Mouse (Mus musculus) stomach, embryonic 15.5 days (tissue): ENCODE data around the gene Lgals3bp. TPM values are rescaled to one million over a fixed set of nuclear protein-coding genes. Genes with fewer than 3 reads are reported as not detected.

ENCODE experiments used
- ATAC-seq: fragments of 200-750 bp; cut with Nextera tagmentation; 2 replicates; pipeline ENCODE4 v1.8.0; 2017; ENCODE audit warnings: low read depth, moderate number of reproducible peaks, moderate TSS enrichment; ENCODE audit not compliant: insufficient read depth, low FRiP score
- H3K27ac ChIP-seq: fragments of 300-500 bp; sonication (generic); 2 replicates; pipeline ENCODE4 v1.5.1; 2015; ENCODE audit warnings: mild to moderate bottlenecking, inconsistent platforms
- H3K27me3 ChIP-seq: fragments of 300-500 bp; sonication (generic); replicated peaks from 2 replicates; pipeline ENCODE4 v1.6.1; 2015; ENCODE audit warnings: inconsistent platforms
- H3K36me3 ChIP-seq: fragments of 300-500 bp; sonication (generic); 2 replicates; pipeline ENCODE4 v1.6.1; 2015; ENCODE audit warnings: inconsistent platforms
- H3K4me1 ChIP-seq: fragments of 300-500 bp; sonication (generic); 2 replicates; pipeline ENCODE4 v1.6.1; 2015; ENCODE audit warnings: inconsistent platforms
- H3K4me2 ChIP-seq: fragments of 300-500 bp; sonication (generic); 2 replicates; pipeline ENCODE4 v1.6.1; 2015; ENCODE audit warnings: mild to moderate bottlenecking, inconsistent platforms
- H3K4me3 ChIP-seq: fragments of 300-500 bp; sonication (generic); replicated peaks from 2 replicates; pipeline ENCODE4 v1.5.1; 2015; ENCODE audit warnings: inconsistent platforms
- H3K9ac ChIP-seq: fragments of 300-500 bp; sonication (generic); 2 replicates; pipeline ENCODE4 v1.6.1; 2015; ENCODE audit warnings: inconsistent platforms
- H3K9me3 ChIP-seq: fragments of 300-500 bp; sonication (generic); 2 replicates; pipeline ENCODE4 v1.6.1; 2016; ENCODE audit warnings: inconsistent platforms
- WGBS: fragments of 180-500 bp; shearing (Covaris S2); methylation state at CpG from one replicate; pipeline ENCODE4 v1.1.7; 2015; 5-methylcytosine and 5-hydroxymethylcytosine counted together
- polyA plus RNA-seq: library from polyadenylated mRNA; unstranded; fragments of >200 nt; fragmentation: Nextera tagmentation; extraction: Ambion mirVana; gene quantifications from 2 replicates; pipeline ENCODE4 v1.2.1, GENCODE M21; 2015

Lgals3bp gene
- polyA plus RNA-seq, 1 experiment from 2014 or later = 67.4 TPM

DNA sequence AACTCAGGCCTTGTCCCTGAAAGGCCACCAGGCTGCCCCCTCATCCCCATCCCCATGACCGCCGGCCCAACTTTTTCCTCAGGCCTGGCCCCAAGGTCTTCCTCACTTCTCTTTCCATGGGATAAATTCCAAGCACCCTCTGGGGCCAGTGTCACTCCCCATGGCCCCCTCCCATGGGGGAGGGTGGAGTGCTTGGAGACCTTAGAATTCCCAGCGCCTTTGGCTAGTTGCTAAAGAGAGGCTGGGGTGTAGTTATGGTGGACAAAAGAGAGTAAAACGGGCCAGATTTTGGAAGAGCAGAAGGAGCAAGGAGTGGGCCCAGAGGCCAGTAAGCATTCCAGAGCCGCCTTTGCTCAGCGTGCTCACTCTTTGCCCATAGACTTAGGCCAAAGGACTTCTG, 46.3 kb downstream of the Lgals3bp start, which contains the start of gene Timp2:
TSS of gene Timp2 (minus strand) at position 101 of the 400 bp plus-strand sequence.
- Histone ChIP-seq H3K27ac (peak within 1 kb of the TSS; percentile 90), H3K9me3 (no peaks in the 10 kb centered on the region), H3K9ac (peak within 1 kb of the TSS; percentile 80), H3K4me2 (peak within 1 kb of the TSS; percentile 72), H3K36me3 (no peaks in the 10 kb centered on the region), H3K4me3 (peak within 1 kb of the TSS; percentile 72), H3K27me3 (no peaks in the 10 kb centered on the region), H3K4me1 (peaks cover 28% of the 10 kb centered on the region)
- 39% methylated on average over 6 of the region's 6 CpGs for WGBS
- no peak for ATAC-seq

DNA sequence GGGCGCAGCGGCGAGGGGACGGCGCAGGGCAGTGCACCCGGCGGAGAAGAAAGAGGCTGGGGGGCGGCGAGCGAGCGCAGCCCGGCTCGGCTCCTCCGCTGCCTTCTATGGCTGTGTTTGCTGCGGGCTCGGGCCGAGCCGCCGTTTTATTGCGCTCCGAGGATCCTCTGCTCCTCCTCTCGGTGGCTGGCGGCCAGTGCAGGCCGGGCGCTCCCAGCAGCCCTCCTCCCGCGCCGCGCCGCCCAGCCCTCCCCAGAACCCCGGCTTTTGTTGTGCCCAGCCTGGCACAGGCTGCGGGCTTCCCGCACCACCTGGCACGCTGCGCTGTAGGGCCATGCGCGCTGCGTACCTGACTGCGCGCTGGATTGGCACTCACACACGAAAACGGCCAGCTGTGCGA, 46.7 kb downstream of the Lgals3bp start:
- no peaks in the 10 kb centered on the region for H3K36me3 ChIP-seq
- H3K4me3 ChIP-seq = peak overlapping the region; percentile 72
- peak overlapping the region; percentile 90 for H3K27ac ChIP-seq
- H3K4me2 ChIP-seq = peak overlapping the region; percentile 72
- under 1% methylated on average over 33 of the region's 43 CpGs for whole genome bisulfite sequencing
- H3K9ac ChIP-seq = peak overlapping the region; percentile 80
- H3K4me1 ChIP-seq = peaks cover 24% of the 10 kb centered on the region
- ATAC-seq = peak; percentile 86
- H3K27me3 ChIP-seq = no peaks in the 10 kb centered on the region
- H3K9me3 ChIP-seq = no peaks in the 10 kb centered on the region

DNA sequence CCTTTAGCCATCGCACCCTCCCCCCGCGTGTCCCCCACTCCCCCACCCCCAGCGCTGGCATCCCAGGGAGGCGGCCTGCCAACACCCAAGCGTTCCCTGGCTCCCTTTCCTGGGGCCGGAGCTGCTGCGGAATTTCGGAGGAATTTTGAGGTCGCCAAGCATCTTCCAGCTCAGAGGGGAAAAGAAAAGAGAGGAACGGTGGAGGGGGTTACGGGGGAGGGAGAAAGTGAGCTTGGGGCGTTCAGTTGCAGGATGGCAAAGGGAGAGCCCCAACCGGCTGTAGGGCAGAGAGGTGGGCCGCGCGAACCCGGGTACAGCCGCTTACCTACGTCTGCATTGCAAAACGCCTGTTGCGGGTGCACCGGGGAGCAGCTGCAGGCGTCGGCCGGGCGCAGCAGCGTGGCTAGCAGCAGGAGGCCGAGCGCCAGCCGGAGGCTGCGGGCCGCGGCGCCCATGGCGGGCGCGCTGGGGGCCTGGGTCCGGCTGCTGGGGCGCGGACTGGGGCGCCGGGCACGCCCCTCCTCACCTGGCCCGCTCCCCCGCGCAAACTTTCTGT, 47.2 kb downstream of the Lgals3bp start:
- Histone ChIP-seq H3K27me3 (no peaks in the 10 kb centered on the region), H3K4me2 (peak overlapping the region; percentile 72), H3K4me1 (peaks cover 24% of the 10 kb centered on the region), H3K4me3 (peak overlapping the region; percentile 72), H3K36me3 (no peaks in the 10 kb centered on the region), H3K27ac (peak overlapping the region; percentile 90), H3K9ac (peak overlapping the region; percentile 80), H3K9me3 (no peaks in the 10 kb centered on the region)
- under 1% methylated on average over 45 of the region's 47 CpGs for WGBS
- ATAC-seq = peak; percentile 37; the same call in 1 of the 2 replicates

DNA sequence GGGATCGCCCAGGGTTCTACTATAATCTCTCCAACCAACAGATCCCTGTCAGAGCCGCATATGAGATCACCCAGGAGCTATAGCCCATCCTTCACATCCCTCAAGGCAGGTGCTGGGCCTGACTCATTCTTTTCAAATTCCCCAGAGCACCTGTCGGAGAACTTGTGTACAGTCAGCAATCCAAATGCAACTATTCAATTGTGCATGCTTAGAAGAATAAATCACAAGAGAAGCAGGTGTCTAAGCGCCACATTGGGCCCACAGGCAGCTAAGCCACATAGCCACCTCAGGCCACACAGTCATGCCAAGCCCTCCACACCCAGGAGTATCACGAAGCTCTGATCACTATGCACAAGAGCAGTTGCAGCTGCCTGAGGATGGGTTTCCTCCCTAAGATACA, 52.4 kb downstream of the Lgals3bp start:
- H3K9ac ChIP-seq = no peak overlapping the region
- H3K4me1 ChIP-seq = peaks cover 56% of the 10 kb centered on the region
- H3K4me2 ChIP-seq = no peak overlapping the region
- H3K27ac ChIP-seq = peak overlapping the region; percentile 65; the same call in 1 of the 2 replicates
- no peaks in the 10 kb centered on the region for H3K36me3 ChIP-seq
- H3K4me3 ChIP-seq = no peak overlapping the region
- WGBS = 80% methylated on average over 5 of the region's 5 CpGs
- H3K27me3 ChIP-seq = no peaks in the 10 kb centered on the region
- ATAC-seq = no peak
- no peaks in the 10 kb centered on the region for H3K9me3 ChIP-seq

DNA sequence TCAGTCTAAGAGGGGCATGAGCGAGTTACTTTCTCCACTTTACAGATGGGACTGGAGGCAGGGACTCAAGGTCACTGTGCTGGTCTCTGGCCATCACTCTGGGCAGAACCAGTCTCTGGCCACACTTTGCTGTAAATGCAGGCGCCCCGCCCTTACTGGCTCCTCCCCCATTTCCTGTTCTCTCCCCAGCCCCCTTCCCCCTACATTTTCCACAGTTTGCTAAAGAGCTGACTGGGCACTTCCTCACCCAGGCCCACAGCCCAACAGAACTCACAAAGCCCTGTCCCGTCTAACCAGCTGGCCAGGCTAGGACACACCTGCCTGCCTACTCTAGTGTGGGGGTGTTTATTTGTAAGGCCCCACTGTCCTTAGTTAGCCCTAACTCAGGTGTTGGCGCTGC, 53.0 kb downstream of the Lgals3bp start:
- ATAC-seq = peak; percentile 59
- Histone ChIP-seq H3K27me3 (no peaks in the 10 kb centered on the region), H3K4me3 (no peak overlapping the region), H3K4me1 (peaks cover 50% of the 10 kb centered on the region), H3K36me3 (no peaks in the 10 kb centered on the region), H3K9me3 (no peaks in the 10 kb centered on the region), H3K27ac (peak overlapping the region; percentile 65), H3K4me2 (no peak overlapping the region), H3K9ac (no peak overlapping the region)
- WGBS = 39% methylated on average over 5 of the region's 5 CpGs

DNA sequence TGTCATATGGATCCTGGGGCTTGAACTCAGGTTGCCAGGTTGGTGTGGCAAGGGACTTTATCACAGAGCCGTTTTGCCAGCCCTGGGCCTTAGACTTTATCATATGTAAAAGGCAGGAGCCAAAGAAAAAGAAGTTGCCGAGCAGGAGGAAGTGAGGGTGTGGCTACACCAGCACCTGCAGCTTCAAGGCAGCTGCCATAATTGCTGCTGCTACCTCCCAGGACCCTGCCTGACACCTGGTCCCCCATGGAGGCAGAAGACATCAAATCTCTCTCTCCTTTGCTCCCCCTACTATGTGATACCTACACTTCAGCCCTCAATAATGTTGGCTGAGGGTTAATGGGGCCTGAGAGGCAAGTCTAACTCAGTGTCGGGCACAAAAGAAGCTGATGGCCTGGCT, 53.5 kb downstream of the Lgals3bp start:
- WGBS = 36% methylated on average over 3 of the region's 3 CpGs
- ATAC-seq = no peak
- no peaks in the 10 kb centered on the region for H3K27me3 ChIP-seq
- peak overlapping the region; percentile 65 for H3K27ac ChIP-seq
- H3K4me3 ChIP-seq = no peak overlapping the region
- no peaks in the 10 kb centered on the region for H3K36me3 ChIP-seq
- no peak overlapping the region for H3K4me2 ChIP-seq
- H3K9me3 ChIP-seq = no peaks in the 10 kb centered on the region
- no peak overlapping the region for H3K9ac ChIP-seq
- peaks cover 47% of the 10 kb centered on the region for H3K4me1 ChIP-seq

DNA sequence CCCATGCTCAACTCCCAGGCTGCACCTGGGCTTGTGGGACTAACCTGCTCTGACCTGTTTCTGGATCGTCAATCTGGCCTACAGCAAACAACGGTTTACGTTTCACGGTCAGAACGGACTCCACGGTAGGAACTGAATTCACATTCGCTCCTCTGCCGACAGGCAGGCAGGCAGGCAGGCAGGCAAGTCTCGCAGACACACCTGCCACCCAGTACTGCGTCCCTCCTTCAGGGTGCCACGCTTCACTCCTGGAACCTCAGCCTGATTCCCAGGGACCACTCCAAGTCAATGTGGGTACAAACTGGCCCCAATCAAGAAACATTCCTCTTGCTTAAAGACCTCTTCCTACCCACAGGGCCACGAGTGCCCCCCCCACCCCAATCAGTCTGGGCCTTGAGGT, 54.0 kb downstream of the Lgals3bp start:
- peak overlapping the region; percentile 3; the same call in 1 of the 2 replicates for H3K27ac ChIP-seq
- H3K4me2 ChIP-seq = no peak overlapping the region
- no peak for ATAC-seq
- peaks cover 44% of the 10 kb centered on the region for H3K4me1 ChIP-seq
- H3K27me3 ChIP-seq = no peaks in the 10 kb centered on the region
- H3K4me3 ChIP-seq = no peak overlapping the region
- no peaks in the 10 kb centered on the region for H3K36me3 ChIP-seq
- 71% methylated on average over 12 of the region's 12 CpGs for WGBS
- no peaks in the 10 kb centered on the region for H3K9me3 ChIP-seq
- H3K9ac ChIP-seq = no peak overlapping the region

DNA sequence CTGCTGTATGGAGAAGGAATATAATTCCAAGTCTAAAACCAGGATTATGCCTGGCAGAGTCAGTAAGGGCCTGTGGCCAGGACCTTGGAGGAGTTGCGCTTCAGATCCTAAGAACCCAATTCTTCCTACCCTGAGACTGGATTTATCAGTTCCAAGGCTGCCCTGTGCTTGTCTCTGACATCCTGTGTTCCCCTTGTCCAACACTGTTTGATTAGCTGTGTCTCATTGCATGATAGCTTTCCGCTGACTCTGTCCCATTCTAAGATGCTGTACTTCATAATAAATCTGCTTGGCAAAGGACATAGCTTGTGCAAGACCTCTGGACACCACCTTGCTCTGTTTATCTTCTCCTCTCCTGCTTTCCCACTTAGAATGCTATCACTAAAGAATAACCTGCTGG, 54.5 kb downstream of the Lgals3bp start:
- Histone ChIP-seq H3K9ac (no peak overlapping the region), H3K27ac (peak overlapping the region; percentile 3; the same call in 1 of the 2 replicates), H3K9me3 (no peaks in the 10 kb centered on the region), H3K36me3 (no peaks in the 10 kb centered on the region), H3K4me3 (no peak overlapping the region), H3K4me1 (peaks cover 41% of the 10 kb centered on the region), H3K27me3 (no peaks in the 10 kb centered on the region), H3K4me2 (no peak overlapping the region)
- ATAC-seq = no peak
- WGBS = 83% methylated on average over 2 of the region's 2 CpGs

DNA sequence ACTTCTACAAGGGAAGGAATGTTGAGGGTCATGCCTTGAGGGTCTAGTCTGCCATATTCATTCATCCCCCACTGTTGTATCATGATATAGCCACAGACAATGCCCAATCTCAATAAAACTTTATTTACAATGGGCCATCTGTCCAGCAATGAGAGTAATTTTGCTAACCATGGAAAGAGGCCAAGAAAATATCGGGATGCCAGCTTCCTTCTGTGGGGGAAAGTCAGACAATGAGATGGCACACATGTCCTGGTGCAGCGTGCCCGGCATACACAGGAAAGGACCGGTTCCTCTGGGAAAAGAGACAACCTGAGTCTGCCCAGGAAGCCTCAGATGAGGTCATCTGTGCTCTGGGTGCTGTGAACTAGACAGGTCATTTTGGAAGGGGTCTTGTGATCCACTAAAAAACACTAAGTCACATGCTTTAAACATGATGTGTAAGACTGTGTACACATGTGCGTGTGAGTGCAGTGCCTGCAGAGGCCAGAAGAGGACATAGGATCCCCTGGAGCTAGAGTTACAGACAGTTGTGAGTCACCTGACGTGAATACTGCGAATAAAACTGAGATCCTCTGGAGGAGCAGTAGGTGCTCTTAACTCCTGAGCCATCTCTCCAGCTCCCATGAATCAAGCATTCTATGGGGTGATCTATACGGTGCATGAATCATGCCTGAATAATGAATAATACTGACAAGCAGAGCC, 55.3 kb downstream of the Lgals3bp start:
- WGBS = 81% methylated on average over 8 of the region's 8 CpGs
- peaks cover 41% of the 10 kb centered on the region for H3K4me1 ChIP-seq
- no peak overlapping the region for H3K4me2 ChIP-seq
- ATAC-seq = no peak
- no peak overlapping the region for H3K9ac ChIP-seq
- no peaks in the 10 kb centered on the region for H3K27me3 ChIP-seq
- H3K36me3 ChIP-seq = no peaks in the 10 kb centered on the region
- no peak overlapping the region for H3K27ac ChIP-seq
- H3K9me3 ChIP-seq = no peaks in the 10 kb centered on the region
- H3K4me3 ChIP-seq = no peak overlapping the region

DNA sequence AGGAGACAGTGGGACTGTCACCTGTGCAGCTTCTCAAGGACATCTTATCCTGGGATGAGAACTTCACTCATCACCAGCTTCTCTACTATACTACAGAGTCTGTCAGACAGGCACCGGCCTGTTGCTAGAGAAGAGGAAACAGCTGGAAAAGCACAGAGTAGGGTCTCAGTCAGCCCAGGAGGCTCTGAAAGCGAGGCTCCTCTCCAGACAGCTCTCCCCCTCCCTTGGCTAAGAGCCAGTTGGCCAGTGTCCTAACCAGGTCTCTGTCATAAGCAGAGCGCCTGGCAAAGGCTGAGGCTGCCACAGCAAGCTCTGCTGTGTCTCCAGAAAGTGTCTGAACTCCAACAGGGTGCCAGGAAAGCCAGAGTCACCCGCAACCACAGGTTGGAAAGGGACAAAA, 56.2 kb downstream of the Lgals3bp start:
- peaks cover 41% of the 10 kb centered on the region for H3K4me1 ChIP-seq
- WGBS = 38% methylated on average over 4 of the region's 4 CpGs
- ATAC-seq = no peak
- H3K9ac ChIP-seq = no peak overlapping the region
- peak overlapping the region; percentile 33; the same call in 1 of the 2 replicates for H3K27ac ChIP-seq
- no peak overlapping the region for H3K4me3 ChIP-seq
- no peaks in the 10 kb centered on the region for H3K36me3 ChIP-seq
- no peak overlapping the region for H3K4me2 ChIP-seq
- H3K9me3 ChIP-seq = no peaks in the 10 kb centered on the region
- H3K27me3 ChIP-seq = no peaks in the 10 kb centered on the region

DNA sequence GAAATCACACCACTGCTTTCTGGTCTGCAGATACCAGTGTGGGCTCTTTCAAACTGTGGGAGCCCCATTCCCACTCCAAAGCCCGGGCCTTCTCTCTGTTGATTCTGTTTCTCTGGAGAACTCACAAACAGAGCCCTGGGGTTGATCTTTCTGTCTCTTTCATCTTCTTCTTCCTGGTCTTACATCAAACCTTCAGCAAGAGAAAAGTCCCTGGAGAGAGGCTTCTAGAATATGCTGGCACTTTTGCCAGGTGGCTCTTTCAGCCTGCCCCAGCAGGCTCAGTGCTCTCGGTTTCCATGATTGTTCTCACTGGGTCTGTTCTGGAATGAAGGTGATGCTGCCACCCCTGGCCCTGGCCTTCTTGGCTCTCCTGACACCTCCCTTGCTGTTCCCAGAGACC, 58.3 kb downstream of the Lgals3bp start:
- H3K4me1 ChIP-seq = peaks cover 31% of the 10 kb centered on the region
- no peak for ATAC-seq
- no peak overlapping the region for H3K4me2 ChIP-seq
- no peaks in the 10 kb centered on the region for H3K9me3 ChIP-seq
- no peak overlapping the region for H3K9ac ChIP-seq
- 54% methylated on average over 2 of the region's 2 CpGs for WGBS
- no peak overlapping the region for H3K4me3 ChIP-seq
- H3K27ac ChIP-seq = no peak overlapping the region
- H3K27me3 ChIP-seq = no peaks in the 10 kb centered on the region
- no peaks in the 10 kb centered on the region for H3K36me3 ChIP-seq
